Mouse (Mus musculus): ENCODE results near the gene Gusb. TPM values are rescaled to one million over a fixed set of nuclear protein-coding genes. Genes with fewer than 3 reads are reported as not detected.

The Gusb gene
- polyA plus RNA-seq, 1 experiment from 2014 or later: 264 TPM

DNA sequence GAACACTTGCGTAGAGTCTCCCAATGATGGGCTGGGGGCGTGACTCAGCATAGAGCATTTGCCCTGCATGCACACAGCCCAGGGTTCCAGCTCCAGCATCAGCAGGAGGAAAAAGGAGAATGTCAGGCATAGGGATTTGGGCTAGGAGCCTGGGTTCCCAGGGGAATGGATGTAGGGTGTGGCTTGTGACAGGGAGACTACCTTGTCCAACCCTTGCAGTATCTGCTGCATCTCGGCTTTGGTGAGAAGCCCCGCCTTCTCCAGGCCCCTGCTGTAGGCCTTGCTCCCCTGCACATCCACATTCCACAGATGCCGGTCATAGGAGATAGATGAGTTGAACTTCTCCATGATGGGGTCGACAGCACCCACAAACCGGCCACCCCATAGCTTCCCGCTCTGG, 16.6 kb upstream of the Gusb start:
- H3K4me1 ChIP-seq (replicated peaks; ENCODE audit: control insufficient read depth, insufficient read depth, low read length): 0 out of 2 replicates have a peak, but pooled peaks cover 12% of the 10 kb centered on the region
- peaks cover 38% of the 10 kb centered on the region for H3K36me3 ChIP-seq (ENCODE audit: control insufficient read depth, insufficient read depth)
- no peaks in the 10 kb centered on the region for H3K9me3 ChIP-seq (ENCODE audit: control insufficient read depth)
- no peak for TF ChIP-seq CTCF (IDR thresholded peaks at IDR 0.05; ENCODE audit: low read depth)
- ATAC-seq: no peak
- H3K27ac ChIP-seq (ENCODE audit: low read depth, low read length): no peak overlapping the region
- no peaks in the 10 kb centered on the region for H3K27me3 ChIP-seq (replicated peaks; ENCODE audit: control insufficient read depth, insufficient read depth, low read length)
- WGBS: 55% methylated on average over 8 of the region's 8 CpGs
- no peak overlapping the region for H3K4me3 ChIP-seq (ENCODE audit: low read depth, low read length)
- H3K4me2 ChIP-seq (replicated peaks; ENCODE audit: low read depth): no peak overlapping the region
- no peak overlapping the region for H3K9ac ChIP-seq (ENCODE audit: low read depth, low read length)

GRCm38 (mm10) chr5:130015104-130015503, 12.3 kb upstream of the Gusb start:
- H3K9me3 ChIP-seq (ENCODE audit: control insufficient read depth): peaks cover 7% of the 10 kb centered on the region; the same call in 1 of the 2 replicates
- H3K27ac ChIP-seq (ENCODE audit: low read depth, low read length): no peak overlapping the region
- peaks cover 73% of the 10 kb centered on the region for H3K36me3 ChIP-seq (ENCODE audit: control insufficient read depth, insufficient read depth)
- no peak overlapping the region for H3K4me3 ChIP-seq (ENCODE audit: low read depth, low read length)
- peak; percentile 37 for TF ChIP-seq CTCF (IDR thresholded peaks at IDR 0.05; ENCODE audit: low read depth)
- no peaks in the 10 kb centered on the region for H3K4me1 ChIP-seq (replicated peaks; ENCODE audit: control insufficient read depth, insufficient read depth, low read length)
- ATAC-seq: no peak
- 99% methylated on average over 3 of the region's 3 CpGs for WGBS
- no peak overlapping the region for H3K9ac ChIP-seq (ENCODE audit: low read depth, low read length)
- H3K27me3 ChIP-seq (replicated peaks; ENCODE audit: control insufficient read depth, insufficient read depth, low read length): no peaks in the 10 kb centered on the region
- no peak overlapping the region for H3K4me2 ChIP-seq (replicated peaks; ENCODE audit: low read depth)

DNA sequence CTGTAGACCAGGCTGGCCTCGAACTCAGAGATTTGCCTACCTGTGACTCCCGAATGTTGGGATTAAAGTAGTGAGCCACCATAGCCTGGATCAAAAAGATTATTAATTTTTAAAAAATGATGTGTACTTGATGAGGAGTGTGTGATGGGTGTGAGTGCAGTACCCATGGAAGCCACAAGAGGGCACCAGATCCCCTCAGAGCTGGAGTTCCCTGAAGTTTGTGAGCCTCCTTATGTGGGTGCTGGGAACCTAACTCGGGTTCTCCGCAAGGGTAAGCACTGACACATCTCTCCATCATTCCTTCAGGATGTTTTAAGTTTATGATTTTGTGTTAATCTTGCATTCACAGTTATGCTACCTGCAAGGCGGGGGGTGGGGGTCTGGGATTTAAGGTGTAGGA, 8.1 kb upstream of the Gusb start:
- H3K9ac ChIP-seq (ENCODE audit: low read depth, low read length): no peak overlapping the region
- WGBS: 94% methylated on average over 5 of the region's 5 CpGs
- no peak for ATAC-seq

DNA sequence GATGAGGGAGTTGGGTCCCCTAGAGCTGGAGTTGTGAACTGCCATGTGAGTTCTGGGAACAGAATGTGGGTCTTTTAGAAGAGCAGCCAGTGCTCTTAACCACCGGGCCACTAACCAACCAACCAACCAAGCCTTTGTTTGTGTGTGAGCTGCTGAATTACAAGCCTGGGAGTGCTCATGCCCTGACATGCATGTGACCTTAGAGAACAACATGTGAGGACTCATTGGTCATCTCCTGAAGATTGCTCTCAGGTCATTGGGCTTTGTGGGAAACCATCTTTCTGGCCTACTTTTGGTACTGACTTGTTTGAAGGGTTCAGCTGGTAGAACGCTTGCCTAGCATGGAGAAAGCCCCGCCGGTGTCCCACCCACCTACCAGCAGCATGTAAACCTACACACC, 6.9 kb upstream of the Gusb start:
- Histone ChIP-seq H3K9ac (ENCODE audit: low read depth, low read length) (no peak overlapping the region), H3K4me3 (ENCODE audit: low read depth, low read length) (no peak overlapping the region), H3K27me3 (replicated peaks; ENCODE audit: control insufficient read depth, insufficient read depth, low read length) (no peaks in the 10 kb centered on the region), H3K9me3 (ENCODE audit: control insufficient read depth) (peaks cover 9% of the 10 kb centered on the region; the same call in 1 of the 2 replicates), H3K4me1 (replicated peaks; ENCODE audit: control insufficient read depth, insufficient read depth, low read length) (no peaks in the 10 kb centered on the region), H3K27ac (ENCODE audit: low read depth, low read length) (no peak overlapping the region), H3K36me3 (ENCODE audit: control insufficient read depth, insufficient read depth) (peaks cover 35% of the 10 kb centered on the region), H3K4me2 (replicated peaks; ENCODE audit: low read depth) (no peak overlapping the region)
- TF ChIP-seq CTCF (IDR thresholded peaks at IDR 0.05; ENCODE audit: low read depth): no peak
- no peak for ATAC-seq
- 99% methylated on average over 4 of the region's 4 CpGs for WGBS

More for the DNA sequence above, 8.1 kb upstream of the Gusb start:
- Histone ChIP-seq H3K4me1 (replicated peaks; ENCODE audit: control insufficient read depth, insufficient read depth, low read length) (no peaks in the 10 kb centered on the region), H3K27me3 (replicated peaks; ENCODE audit: control insufficient read depth, insufficient read depth, low read length) (no peaks in the 10 kb centered on the region), H3K4me3 (ENCODE audit: low read depth, low read length) (no peak overlapping the region), H3K36me3 (ENCODE audit: control insufficient read depth, insufficient read depth) (peaks cover 47% of the 10 kb centered on the region), H3K9me3 (ENCODE audit: control insufficient read depth) (peaks cover 7% of the 10 kb centered on the region; the same call in 1 of the 2 replicates), H3K4me2 (replicated peaks; ENCODE audit: low read depth) (no peak overlapping the region), H3K27ac (ENCODE audit: low read depth, low read length) (no peak overlapping the region)
- peak; percentile 65 for TF ChIP-seq CTCF (IDR thresholded peaks at IDR 0.05; ENCODE audit: low read depth)

DNA sequence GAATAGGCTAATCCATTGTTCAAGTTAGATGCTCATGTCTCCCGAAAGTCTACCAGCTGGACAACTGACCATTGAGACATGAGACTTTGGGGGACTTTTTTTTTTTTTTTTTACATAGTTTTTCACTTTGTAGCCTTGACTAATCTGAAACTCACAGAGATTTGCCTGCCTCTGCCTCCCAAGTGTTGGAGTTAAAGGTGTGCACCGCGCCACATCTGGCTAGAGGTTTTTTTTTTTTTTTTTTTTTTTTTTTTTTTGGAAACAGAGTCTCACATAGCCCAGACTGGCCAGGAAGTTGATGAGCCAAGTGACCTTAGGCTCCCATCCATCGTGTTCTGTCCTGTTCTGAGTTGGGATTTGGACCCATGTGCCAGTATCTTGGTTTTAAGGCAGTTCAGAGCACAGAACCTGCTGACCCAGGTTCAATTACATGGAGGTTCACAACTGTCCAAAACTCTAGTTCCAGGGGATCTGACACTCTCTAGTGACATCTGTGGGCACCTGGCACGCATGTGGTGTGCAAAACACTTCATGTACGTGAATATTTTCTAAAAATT, 5.3 kb upstream of the Gusb start:
- TF ChIP-seq CTCF (IDR thresholded peaks at IDR 0.05; ENCODE audit: low read depth): no peak
- Histone ChIP-seq H3K9me3 (ENCODE audit: control insufficient read depth) (peaks cover 13% of the 10 kb centered on the region; the same call in 1 of the 2 replicates), H3K4me1 (replicated peaks; ENCODE audit: control insufficient read depth, insufficient read depth, low read length) (0 out of 2 replicates have a peak, but pooled peaks cover 4% of the 10 kb centered on the region), H3K9ac (ENCODE audit: low read depth, low read length) (no peak overlapping the region), H3K36me3 (ENCODE audit: control insufficient read depth, insufficient read depth) (peaks cover 26% of the 10 kb centered on the region), H3K27ac (ENCODE audit: low read depth, low read length) (no peak overlapping the region), H3K27me3 (replicated peaks; ENCODE audit: control insufficient read depth, insufficient read depth, low read length) (no peaks in the 10 kb centered on the region), H3K4me3 (ENCODE audit: low read depth, low read length) (no peak overlapping the region), H3K4me2 (replicated peaks; ENCODE audit: low read depth) (no peak overlapping the region)
- ATAC-seq: no peak
- 81% methylated on average over 6 of the region's 6 CpGs for WGBS

DNA sequence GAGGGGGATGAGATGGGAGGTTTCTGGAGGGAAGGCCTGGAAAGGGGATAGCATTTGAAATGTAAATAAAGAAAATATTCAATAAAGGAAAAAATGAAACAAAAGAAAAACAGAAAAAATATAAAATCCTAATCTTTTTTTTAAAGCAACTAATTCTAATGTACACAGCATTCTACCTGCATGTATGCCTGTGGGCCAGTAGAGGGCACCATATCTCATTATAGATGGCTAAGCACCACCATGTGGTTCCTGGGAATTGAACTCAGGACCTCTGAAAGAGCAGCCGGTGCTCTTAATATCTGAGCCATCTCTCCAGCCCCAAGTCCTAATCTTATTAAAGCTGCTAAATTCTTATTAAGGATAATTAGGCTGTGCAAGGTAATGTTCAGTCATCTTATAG, 4.5 kb upstream of the Gusb start:
- H3K4me3 ChIP-seq (ENCODE audit: low read depth, low read length): no peak overlapping the region
- no peak overlapping the region for H3K4me2 ChIP-seq (replicated peaks; ENCODE audit: low read depth)
- peaks cover 18% of the 10 kb centered on the region for H3K36me3 ChIP-seq (ENCODE audit: control insufficient read depth, insufficient read depth)
- 95% methylated on average over 1 of the region's 1 CpGs for WGBS
- peak; percentile 66 for TF ChIP-seq CTCF (IDR thresholded peaks at IDR 0.05; ENCODE audit: low read depth)
- ATAC-seq: no peak
- H3K27ac ChIP-seq (ENCODE audit: low read depth, low read length): no peak overlapping the region
- no peaks in the 10 kb centered on the region for H3K27me3 ChIP-seq (replicated peaks; ENCODE audit: control insufficient read depth, insufficient read depth, low read length)
- H3K9ac ChIP-seq (ENCODE audit: low read depth, low read length): no peak overlapping the region
- H3K4me1 ChIP-seq (replicated peaks; ENCODE audit: control insufficient read depth, insufficient read depth, low read length): 0 out of 2 replicates have a peak, but pooled peaks cover 4% of the 10 kb centered on the region
- H3K9me3 ChIP-seq (ENCODE audit: control insufficient read depth): peaks cover 13% of the 10 kb centered on the region; the same call in 1 of the 2 replicates
